Mouse (Mus musculus): ENCODE results near the gene Shbg. TPM values are rescaled to one million over a fixed set of nuclear protein-coding genes. Genes with fewer than 3 reads are reported as not detected.

Gene Shbg
- polyA plus RNA-seq, 1 experiment from 2014 or later, result not detected

- peaks cover 35% of the 10 kb centered on the region for H3K36me3 ChIP-seq (ENCODE audit: control insufficient read depth, insufficient read depth, low read length)
- H3K4me3 ChIP-seq (ENCODE audit: low read depth, low read length), result no peak overlapping the region
- 95% methylated on average over 13 of the region's 13 CpGs for WGBS
- no peak overlapping the region for H3K9ac ChIP-seq (ENCODE audit: low read length)
- no peaks in the 10 kb centered on the region for H3K9me3 ChIP-seq (ENCODE audit: control insufficient read depth, low read length)
- H3K27me3 ChIP-seq (replicated peaks; ENCODE audit: control insufficient read depth, insufficient read depth, low read length), result no peaks in the 10 kb centered on the region
- ATAC-seq (replicated peaks; ENCODE audit: low FRiP score, low TSS enrichment, low read depth) (no peak), DNase-seq (ENCODE audit: low spot score) (no peak)
- peaks cover 6% of the 10 kb centered on the region; the same call in 1 of the 2 replicates for H3K4me1 ChIP-seq (replicated peaks; ENCODE audit: control insufficient read depth, insufficient read depth, low read length)
- H3K27ac ChIP-seq (ENCODE audit: low read depth), result no peak overlapping the region
- no peak overlapping the region for H3K4me2 ChIP-seq (ENCODE audit: low read length)
Measured at GRCm38 (mm10) chr11:69584937-69585336, 32.8 kb downstream of the Shbg start.

GRCm38 (mm10) chr11:69584008-69584407, 33.7 kb downstream of the Shbg start:
- ATAC-seq (replicated peaks; ENCODE audit: low FRiP score, low TSS enrichment, low read depth) (no peak), DNase-seq (ENCODE audit: low spot score) (no peak)
- H3K9me3 ChIP-seq (ENCODE audit: control insufficient read depth, low read length), result no peaks in the 10 kb centered on the region
- H3K27ac ChIP-seq (ENCODE audit: low read depth), result no peak overlapping the region
- H3K4me2 ChIP-seq (ENCODE audit: low read length), result no peak overlapping the region
- WGBS, result 81% methylated on average over 7 of the region's 7 CpGs
- H3K27me3 ChIP-seq (replicated peaks; ENCODE audit: control insufficient read depth, insufficient read depth, low read length), result no peaks in the 10 kb centered on the region
- no peak overlapping the region for H3K9ac ChIP-seq (ENCODE audit: low read length)
- no peak overlapping the region for H3K4me3 ChIP-seq (ENCODE audit: low read depth, low read length)
- H3K36me3 ChIP-seq (ENCODE audit: control insufficient read depth, insufficient read depth, low read length), result peaks cover 26% of the 10 kb centered on the region
- peaks cover 6% of the 10 kb centered on the region; the same call in 1 of the 2 replicates for H3K4me1 ChIP-seq (replicated peaks; ENCODE audit: control insufficient read depth, insufficient read depth, low read length)

DNA sequence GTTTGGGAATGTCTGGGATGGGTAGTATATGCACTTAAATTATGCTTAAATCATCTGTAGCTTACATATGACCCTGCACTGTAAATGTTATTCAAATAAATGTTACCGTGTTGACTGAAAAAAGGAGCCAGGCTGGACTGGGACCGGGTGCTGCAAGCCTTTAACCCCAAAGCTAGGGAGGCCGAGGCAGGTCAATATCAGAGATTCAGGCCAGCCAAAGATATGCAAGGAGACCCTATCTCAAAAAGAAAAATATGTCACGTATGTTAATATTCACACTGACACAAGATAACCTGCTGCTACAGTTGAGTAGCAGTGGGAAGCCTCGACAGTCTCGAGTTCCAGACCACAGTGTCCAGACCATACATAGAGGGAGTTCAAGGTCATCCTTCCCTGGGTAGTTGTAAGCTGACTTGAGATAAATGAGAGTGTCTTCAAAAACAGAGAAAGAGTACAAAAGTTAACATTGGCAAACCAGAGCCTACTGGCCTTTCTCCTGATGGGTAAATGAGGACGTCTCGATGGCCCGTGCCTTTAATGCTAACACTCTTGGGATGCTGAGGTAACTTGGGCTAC, 35.4 kb downstream of the Shbg start:
- ATAC-seq (replicated peaks; ENCODE audit: low FRiP score, low TSS enrichment, low read depth) (no peak), DNase-seq (ENCODE audit: low spot score) (no peak)
- Histone ChIP-seq H3K27me3 (replicated peaks; ENCODE audit: control insufficient read depth, insufficient read depth, low read length) (no peaks in the 10 kb centered on the region), H3K9ac (ENCODE audit: low read length) (peak overlapping the region; percentile 92), H3K4me2 (ENCODE audit: low read length) (peak overlapping the region; percentile 79), H3K9me3 (ENCODE audit: control insufficient read depth, low read length) (no peaks in the 10 kb centered on the region), H3K4me3 (ENCODE audit: low read depth, low read length) (peak overlapping the region; percentile 78), H3K36me3 (ENCODE audit: control insufficient read depth, insufficient read depth, low read length) (peaks cover 10% of the 10 kb centered on the region), H3K4me1 (replicated peaks; ENCODE audit: control insufficient read depth, insufficient read depth, low read length) (peaks cover 17% of the 10 kb centered on the region), H3K27ac (ENCODE audit: low read depth) (peak overlapping the region; percentile 96; the same call in 1 of the 2 replicates)
- WGBS, result 67% methylated on average over 9 of the region's 9 CpGs

DNA sequence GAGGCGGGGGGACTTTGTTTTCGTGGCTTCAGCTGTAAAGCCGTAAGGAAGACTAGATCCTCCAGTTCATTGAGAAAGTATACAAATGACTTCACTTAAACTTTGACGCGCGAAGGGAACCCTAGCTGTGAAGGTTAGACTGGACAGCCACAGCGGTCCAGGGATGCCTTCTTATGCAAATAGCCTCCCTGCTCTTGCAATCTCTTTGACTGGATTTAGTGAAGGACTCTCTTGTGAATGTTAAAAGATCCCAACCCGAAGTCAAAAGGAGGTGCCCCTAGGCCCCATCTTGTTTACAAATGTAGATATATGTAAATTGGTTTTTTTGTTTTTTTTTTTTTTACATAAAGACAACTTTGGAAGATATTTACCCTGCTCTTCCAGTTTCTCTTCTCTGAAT, 35.9 kb downstream of the Shbg start:
- peak overlapping the region; percentile 96 for H3K27ac ChIP-seq (ENCODE audit: low read depth)
- H3K4me1 ChIP-seq (replicated peaks; ENCODE audit: control insufficient read depth, insufficient read depth, low read length), result peaks cover 21% of the 10 kb centered on the region
- no peak for DNase-seq (ENCODE audit: low spot score)
- peak overlapping the region; percentile 79 for H3K4me2 ChIP-seq (ENCODE audit: low read length)
- H3K9ac ChIP-seq (ENCODE audit: low read length), result peak overlapping the region; percentile 92
- H3K27me3 ChIP-seq (replicated peaks; ENCODE audit: control insufficient read depth, insufficient read depth, low read length), result no peaks in the 10 kb centered on the region
- WGBS, result under 1% methylated on average over 8 of the region's 8 CpGs
- H3K36me3 ChIP-seq (ENCODE audit: control insufficient read depth, insufficient read depth, low read length), result peaks cover 10% of the 10 kb centered on the region
- no peaks in the 10 kb centered on the region for H3K9me3 ChIP-seq (ENCODE audit: control insufficient read depth, low read length)
- peak overlapping the region; percentile 78 for H3K4me3 ChIP-seq (ENCODE audit: low read depth, low read length)
- ATAC-seq (replicated peaks; ENCODE audit: low FRiP score, low TSS enrichment, low read depth), result no peak

DNA sequence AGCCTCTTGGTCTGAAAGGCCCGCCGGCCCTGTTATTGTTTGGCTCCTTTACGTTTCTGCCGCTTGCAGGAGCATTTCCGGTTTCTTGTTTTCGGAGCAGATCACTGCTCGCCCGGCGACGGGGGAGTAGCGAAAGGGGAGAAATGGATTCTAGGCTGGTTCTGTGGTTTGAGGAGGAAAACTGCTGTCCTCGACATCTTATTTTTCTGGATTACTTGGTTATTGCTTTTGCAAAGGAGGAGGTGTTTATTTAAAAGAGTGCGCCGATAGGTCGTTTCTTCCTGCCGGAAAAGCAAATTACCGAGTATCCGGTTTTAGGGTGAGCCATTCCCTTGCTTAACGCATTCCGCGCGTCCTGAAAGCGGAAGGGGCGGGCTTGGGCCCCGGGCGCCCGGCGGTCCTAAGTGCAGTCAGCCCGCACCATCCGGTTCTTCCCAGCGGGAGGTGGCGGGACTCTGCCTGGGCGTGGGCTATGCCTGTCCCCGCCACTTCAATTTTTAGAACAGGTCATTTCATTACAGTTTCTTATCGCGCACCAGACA, 36.5 kb downstream of the Shbg start:
- peak overlapping the region; percentile 79 for H3K4me2 ChIP-seq (ENCODE audit: low read length)
- H3K9ac ChIP-seq (ENCODE audit: low read length), result peak overlapping the region; percentile 92
- H3K27me3 ChIP-seq (replicated peaks; ENCODE audit: control insufficient read depth, insufficient read depth, low read length), result no peaks in the 10 kb centered on the region
- DNase-seq (ENCODE audit: low spot score), result peak; percentile 92
- ATAC-seq (replicated peaks; ENCODE audit: low FRiP score, low TSS enrichment, low read depth), result peak; percentile 83
- H3K27ac ChIP-seq (ENCODE audit: low read depth), result peak overlapping the region; percentile 96
- H3K4me3 ChIP-seq (ENCODE audit: low read depth, low read length), result peak overlapping the region; percentile 78
- under 1% methylated on average over 36 of the region's 36 CpGs for WGBS
- 0 out of 2 replicates have a peak, but pooled peaks cover 7% of the 10 kb centered on the region for H3K36me3 ChIP-seq (ENCODE audit: control insufficient read depth, insufficient read depth, low read length)
- no peaks in the 10 kb centered on the region for H3K9me3 ChIP-seq (ENCODE audit: control insufficient read depth, low read length)
- H3K4me1 ChIP-seq (replicated peaks; ENCODE audit: control insufficient read depth, insufficient read depth, low read length), result peaks cover 21% of the 10 kb centered on the region

DNA sequence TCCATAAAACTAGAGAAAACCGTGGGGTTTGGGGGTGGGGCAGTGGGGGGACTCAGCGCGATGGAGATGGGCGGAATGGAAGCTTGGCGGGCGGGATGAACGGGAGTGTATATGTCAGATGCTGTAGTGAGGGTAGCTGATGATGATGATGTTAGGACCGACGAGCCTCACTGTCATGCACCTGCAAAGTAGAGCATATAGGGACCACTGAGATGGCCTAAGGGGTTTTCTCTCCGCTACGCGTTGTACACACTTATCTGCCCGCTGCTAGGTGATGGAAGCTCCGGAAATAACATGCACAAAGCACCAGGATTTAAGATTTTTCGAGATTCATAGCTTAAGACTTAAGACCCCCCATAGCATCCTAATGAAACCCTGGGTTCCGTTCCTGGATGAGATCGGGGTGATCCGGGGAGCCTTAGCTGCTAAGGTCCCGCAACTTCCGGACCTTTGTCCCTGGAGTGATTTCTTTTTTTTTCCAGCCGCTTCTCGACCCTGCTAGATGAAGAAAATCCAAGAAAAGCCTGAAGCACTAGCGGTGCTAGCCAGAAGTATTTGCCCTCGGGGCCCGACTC, 37.0 kb downstream of the Shbg start:
- Histone ChIP-seq H3K9ac (ENCODE audit: low read length) (peak overlapping the region; percentile 92), H3K4me2 (ENCODE audit: low read length) (peak overlapping the region; percentile 79), H3K27me3 (replicated peaks; ENCODE audit: control insufficient read depth, insufficient read depth, low read length) (no peaks in the 10 kb centered on the region), H3K9me3 (ENCODE audit: control insufficient read depth, low read length) (no peaks in the 10 kb centered on the region), H3K4me3 (ENCODE audit: low read depth, low read length) (peak overlapping the region; percentile 78), H3K36me3 (ENCODE audit: control insufficient read depth, insufficient read depth, low read length) (peaks cover 8% of the 10 kb centered on the region; the same call in 1 of the 2 replicates), H3K4me1 (replicated peaks; ENCODE audit: control insufficient read depth, insufficient read depth, low read length) (peaks cover 21% of the 10 kb centered on the region), H3K27ac (ENCODE audit: low read depth) (peak overlapping the region; percentile 96)
- peak; percentile 1; the same call in 1 of the 2 replicates for ATAC-seq (replicated peaks; ENCODE audit: low FRiP score, low TSS enrichment, low read depth)
- WGBS, result 0% methylated on average over 25 of the region's 25 CpGs
- no peak for DNase-seq (ENCODE audit: low spot score)

DNA sequence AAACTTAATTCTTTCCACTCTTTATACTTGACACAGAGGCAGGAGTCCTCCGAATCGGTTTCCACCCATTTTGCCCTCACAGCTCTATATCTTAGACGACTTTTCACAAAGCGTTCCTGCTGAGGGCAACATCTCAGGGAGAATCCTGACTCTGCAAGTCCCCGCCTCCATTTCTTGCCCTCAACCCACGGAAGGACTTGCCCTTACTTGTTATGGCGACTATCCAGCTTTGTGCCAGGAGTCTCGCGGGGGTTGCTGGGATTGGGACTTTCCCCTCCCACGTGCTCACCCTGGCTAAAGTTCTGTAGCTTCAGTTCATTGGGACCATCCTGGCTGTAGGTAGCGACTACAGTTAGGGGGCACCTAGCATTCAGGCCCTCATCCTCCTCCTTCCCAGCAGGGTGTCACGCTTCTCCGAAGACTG, 37.6 kb downstream of the Shbg start, which contains the start of the genes Wrap53 and Trp53:
Gene Wrap53 (minus strand): TSS at position 165 of the 424 bp plus-strand sequence.
Gene Trp53 (plus strand): TSS at position 269 of the 424 bp plus-strand sequence.
- 0% methylated on average over 13 of the region's 13 CpGs for WGBS
- Histone ChIP-seq H3K9ac (ENCODE audit: low read length) (peak within 1 kb of the TSS; percentile 92), H3K27me3 (replicated peaks; ENCODE audit: control insufficient read depth, insufficient read depth, low read length) (no peaks in the 10 kb centered on the region), H3K9me3 (ENCODE audit: control insufficient read depth, low read length) (no peaks in the 10 kb centered on the region), H3K4me1 (replicated peaks; ENCODE audit: control insufficient read depth, insufficient read depth, low read length) (peaks cover 21% of the 10 kb centered on the region), H3K4me2 (ENCODE audit: low read length) (peak within 1 kb of the TSS; percentile 84), H3K27ac (ENCODE audit: low read depth) (peak within 1 kb of the TSS; percentile 96), H3K4me3 (ENCODE audit: low read depth, low read length) (peak within 1 kb of the TSS; percentile 78), H3K36me3 (ENCODE audit: control insufficient read depth, insufficient read depth, low read length) (peaks cover 12% of the 10 kb centered on the region; the same call in 1 of the 2 replicates)
- peak; percentile 88 for DNase-seq (ENCODE audit: low spot score)
- ATAC-seq (replicated peaks; ENCODE audit: low FRiP score, low TSS enrichment, low read depth), result peak; percentile 59

DNA sequence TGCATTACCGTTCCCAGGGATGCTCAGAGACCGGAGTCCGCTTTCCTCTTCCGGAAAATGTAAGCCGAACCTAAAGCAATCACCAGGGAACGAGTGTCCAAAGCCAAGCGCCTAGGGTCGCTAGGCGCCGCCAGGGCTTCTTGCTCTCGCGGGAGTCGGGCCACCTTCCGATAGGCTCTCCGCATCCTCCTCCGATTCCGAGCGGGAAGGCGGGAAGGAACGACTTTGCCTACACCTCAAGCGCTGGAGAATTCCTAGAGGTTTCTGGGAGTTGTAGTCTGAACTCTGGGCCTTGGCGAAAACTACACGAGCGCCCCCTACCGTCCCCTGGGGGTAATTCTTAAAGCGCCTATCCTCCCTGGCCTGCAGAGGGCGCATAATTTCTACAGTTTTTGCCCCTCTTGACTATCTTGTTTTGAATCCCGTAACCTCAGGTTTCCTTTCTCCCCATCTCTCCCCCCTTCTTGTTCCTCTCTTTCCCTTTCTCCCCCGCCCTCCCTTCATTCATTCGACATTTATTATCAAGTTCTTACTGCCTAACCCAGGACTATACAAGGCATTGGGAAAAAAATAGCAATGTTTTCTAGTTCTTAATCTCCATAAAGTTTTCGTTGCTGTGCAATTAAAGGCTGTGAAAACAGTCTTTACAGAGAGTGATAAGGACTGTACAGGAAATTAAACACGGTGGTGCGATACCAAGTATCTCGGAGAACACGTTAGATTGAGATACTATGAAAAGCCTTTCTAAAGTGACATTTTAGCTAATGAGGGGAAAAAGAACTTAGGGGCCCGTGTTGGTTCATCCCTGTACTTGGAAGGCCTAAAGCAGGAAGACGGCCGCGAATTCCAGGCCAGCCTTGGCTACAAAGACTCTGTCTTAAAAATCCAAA, 38.3 kb downstream of the Shbg start:
- H3K27ac ChIP-seq (ENCODE audit: low read depth), result peak overlapping the region; percentile 96
- H3K9ac ChIP-seq (ENCODE audit: low read length), result peak overlapping the region; percentile 92
- no peaks in the 10 kb centered on the region for H3K27me3 ChIP-seq (replicated peaks; ENCODE audit: control insufficient read depth, insufficient read depth, low read length)
- peak; percentile 100 for DNase-seq (ENCODE audit: low spot score)
- peak overlapping the region; percentile 78 for H3K4me3 ChIP-seq (ENCODE audit: low read depth, low read length)
- H3K4me1 ChIP-seq (replicated peaks; ENCODE audit: control insufficient read depth, insufficient read depth, low read length), result peaks cover 21% of the 10 kb centered on the region
- ATAC-seq (replicated peaks; ENCODE audit: low FRiP score, low TSS enrichment, low read depth), result peak; percentile 86
- no peaks in the 10 kb centered on the region for H3K9me3 ChIP-seq (ENCODE audit: control insufficient read depth, low read length)
- 2% methylated on average over 39 of the region's 39 CpGs for WGBS
- peak overlapping the region; percentile 84 for H3K4me2 ChIP-seq (ENCODE audit: low read length)
- peaks cover 18% of the 10 kb centered on the region for H3K36me3 ChIP-seq (ENCODE audit: control insufficient read depth, insufficient read depth, low read length)

Measured in intestine, embryonic 14.5 days (tissue).